7 mouse cellular contexts compared by ENCODE assay signal in the genomic region with DNA sequence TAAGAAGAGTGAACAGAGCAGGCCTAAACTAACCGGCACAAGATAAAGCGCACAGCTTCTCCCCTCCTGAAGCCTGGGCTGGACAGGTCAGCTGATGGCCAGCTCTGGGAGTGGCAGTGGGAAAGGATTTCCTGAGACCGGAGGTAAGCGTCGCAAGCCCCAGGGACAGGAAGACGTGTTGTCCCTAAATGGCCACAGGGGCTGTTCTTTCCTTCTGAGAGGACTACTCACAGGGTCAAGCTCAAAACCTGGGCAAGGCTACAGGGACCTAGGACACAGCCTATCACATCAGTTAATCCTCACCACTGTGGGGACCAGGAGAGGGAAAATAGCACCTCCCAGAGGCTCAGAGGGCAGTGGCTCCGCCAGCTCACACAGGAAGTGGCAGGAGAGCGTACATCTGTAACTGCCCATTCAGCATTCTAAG. TPM values are rescaled to one million over a fixed set of nuclear protein-coding genes. Genes with fewer than 3 reads are reported as not detected.
DNase-seq lines count a peak whose midpoint lies in the region; ATAC-seq and TF ChIP-seq lines count a peak whose summit lies in the region.

No protein-coding gene starts in this region.

- TF ChIP-seq CTCF in kidney, adult 2 months (conservative IDR thresholded peaks at IDR 0.05; ENCODE audit: insufficient read depth, insufficient read length, low read depth, low read length) = peak; percentile 43

- H3K4me3 ChIP-seq in kidney, adult 2 months (ENCODE audit: insufficient read depth, low read depth, low read length) = peak overlapping the region; percentile 13; the same call in 1 of the 2 replicates
- no peak overlapping the region for H3K4me3 ChIP-seq in midbrain, embryonic 12.5 days

- no peaks in the 10 kb centered on the region for H3K9me3 ChIP-seq in midbrain, embryonic 12.5 days

- H3K4me2 ChIP-seq in midbrain, embryonic 12.5 days (replicated peaks) = no peak overlapping the region

- H3K9ac ChIP-seq in midbrain, embryonic 12.5 days (replicated peaks) = no peak overlapping the region; the same call in none of the 2 replicates

- no peaks in the 10 kb centered on the region for H3K27me3 ChIP-seq in kidney, adult 2 months (replicated peaks; ENCODE audit: control insufficient read depth, insufficient read depth, low read length)
- H3K27me3 ChIP-seq in midbrain, embryonic 12.5 days = no peaks in the 10 kb centered on the region

- peak; percentile 11 for TF ChIP-seq POLR2A in kidney, adult 2 months (IDR thresholded peaks at IDR 0.05; ENCODE audit: low read depth, low read length)

- peak overlapping the region; percentile 88 for H3K27ac ChIP-seq in kidney, adult 2 months (ENCODE audit: insufficient read depth, low read depth, low read length)
- H3K27ac ChIP-seq in midbrain, embryonic 12.5 days (replicated peaks) = peak overlapping the region; percentile 71

- no peaks in the 10 kb centered on the region for H3K36me3 ChIP-seq in kidney, adult 2 months (ENCODE audit: control insufficient read depth, insufficient read depth, low read length)
- no peaks in the 10 kb centered on the region for H3K36me3 ChIP-seq in midbrain, embryonic 12.5 days

- no peak for ATAC-seq in midbrain, embryonic 12.5 days (ENCODE audit: low FRiP score, low read depth)

- DNase-seq in right cerebral cortex, postnatal 25 days = peak; percentile 3
- no peak for DNase-seq in right cerebral cortex, postnatal 14 days
- DNase-seq in heart, adult 8-10 months (ENCODE audit: low spot score) = peak; percentile 75
- DNase-seq in kidney, adult 2 months = peak; percentile 81
- no peak for DNase-seq in right cerebral cortex, postnatal 36 days (ENCODE audit: low spot score in 2 of 2)
- DNase-seq in thymus, adult 18-20 months = no peak

- H3K4me1 ChIP-seq in kidney, adult 2 months (ENCODE audit: control insufficient read depth, insufficient read depth, low read length) = peaks cover 80% of the 10 kb centered on the region
- peaks cover 86% of the 10 kb centered on the region for H3K4me1 ChIP-seq in midbrain, embryonic 12.5 days

- WGBS in kidney, adult 2 months = 16% methylated on average over 8 of the region's 8 CpGs
- 57% methylated on average over 8 of the region's 8 CpGs for WGBS in midbrain, embryonic 12.5 days

RNA-seq across cellular contexts. Expression of a gene that starts 8.3 kb away (rescaled TPM):
- 10 to 100 TPM; 18.5 to 21.8 (median 19.5) TPM for total RNA-seq in heart, adult 8-10 months (2022)
- 115 and 137 TPM in 2 replicates for polyA plus RNA-seq in kidney, adult 2 months (2012; rRNA removed)
- polyA plus RNA-seq in midbrain, embryonic 12.5 days (2016; fragmentation: Nextera tagmentation; extraction: Ambion mirVana) = 52.4 and 53.8 TPM in 2 replicates

RNA-seq across cellular contexts. Expression of a gene that starts 44.5 kb away (rescaled TPM):
- total RNA-seq in heart, adult 8-10 months (2022) = not detected
- polyA plus RNA-seq in kidney, adult 2 months (2012; rRNA removed) = 0.17 and 0.29 TPM in 2 replicates
- polyA plus RNA-seq in midbrain, embryonic 12.5 days (2016; fragmentation: Nextera tagmentation; extraction: Ambion mirVana) = not detected in 2 replicates

Comparison
In these comparisons a context has a peak if more than half of its experiments do, and no peak if none do; other contexts are left out.
1. DNase-seq: peak in right cerebral cortex, postnatal 25 days (single experiment), heart, adult 8-10 months (single experiment) and kidney, adult 2 months (single experiment); none in right cerebral cortex, postnatal 14 days (single experiment), right cerebral cortex, postnatal 36 days (0 of 2) and thymus, adult 18-20 months (0 of 2).